Mouse (Mus musculus) ES-E14 (cell line): ENCODE measurements around the gene Srrm1. TPM values are rescaled to one million over a fixed set of nuclear protein-coding genes. Genes with fewer than 3 reads are reported as not detected.

Experiments used
- DNase-seq: peaks from one replicate; pipeline ENCODE4 v3.0.0-alpha.2; 2013; ENCODE audit warnings: low read depth, low spot score
- H3K27ac ChIP-seq: 2 replicates; pipeline ENCODE4 v1.5.1; 2012; ENCODE audit warnings: low read depth, mild to moderate bottlenecking, low read length, moderate library complexity, mixed read lengths; ENCODE audit not compliant: poor library complexity, insufficient read depth, severe bottlenecking
- H3K36me3 ChIP-seq: 2 replicates; pipeline ENCODE4 v1.6.1; 2012; ENCODE audit warnings: mild to moderate bottlenecking, low read length, moderate library complexity, mixed read lengths; ENCODE audit not compliant: control insufficient read depth, poor library complexity, insufficient read depth, severe bottlenecking
- H3K4me1 ChIP-seq, 2 experiments: fragments of 150-350 bp in 1 of 2; sonication (generic) in 1 of 2; 2 replicates each; pipeline ENCODE4 v1.6.1; 2012; ENCODE audit warnings: low read length in 2 of 2, mild to moderate bottlenecking in 1 of 2, mixed read lengths in 1 of 2; ENCODE audit not compliant: control insufficient read depth in 2 of 2, insufficient read depth in 2 of 2, poor library complexity in 1 of 2
- H3K4me3 ChIP-seq, 2 experiments: fragments of 150-350 bp in 1 of 2; sonication (generic) in 1 of 2; 2 replicates each; pipeline ENCODE4 v1.5.1; 2012; ENCODE audit warnings: low read length in 2 of 2, low read depth in 1 of 2, mild to moderate bottlenecking in 1 of 2, mixed read lengths in 1 of 2; ENCODE audit not compliant: insufficient read depth in 1 of 2, poor library complexity in 1 of 2, severe bottlenecking in 1 of 2
- H3K9ac ChIP-seq: 2 replicates; pipeline ENCODE4 v1.6.1; 2012; ENCODE audit warnings: low read depth, mild to moderate bottlenecking, low read length, mixed read lengths; ENCODE audit not compliant: poor library complexity, insufficient read depth, severe bottlenecking
- H3K9me3 ChIP-seq: fragments of 150-350 bp; sonication (generic); 2 replicates; pipeline ENCODE4 v1.6.1; 2012; ENCODE audit warnings: low read depth, mild to moderate bottlenecking, low read length; ENCODE audit not compliant: control insufficient read depth, insufficient read depth
- CHD2 ChIP-seq: IDR thresholded peaks from 2 replicates; pipeline ENCODE4 v1.6.1; 2014; ENCODE audit warnings: mild to moderate bottlenecking, low read depth, low read length, inconsistent platforms
- HCFC1 ChIP-seq: IDR thresholded peaks from 2 replicates; pipeline ENCODE4 v1.6.1; 2012; ENCODE audit warnings: low read length, inconsistent platforms, borderline replicate concordance; ENCODE audit not compliant: insufficient read depth
- MAFK ChIP-seq: IDR thresholded peaks from 2 replicates; pipeline ENCODE4 v1.6.1; 2014; ENCODE audit warnings: mild to moderate bottlenecking, low read depth, low read length, inconsistent platforms; ENCODE audit not compliant: insufficient read depth
- ZC3H11A ChIP-seq: IDR thresholded peaks from 2 replicates; pipeline ENCODE4 v1.6.1; 2012; ENCODE audit warnings: low read depth, mild to moderate bottlenecking, inconsistent platforms, low read length, borderline replicate concordance
- ZNF384 ChIP-seq: IDR thresholded peaks from 2 replicates; pipeline ENCODE4 v1.6.1; 2012; ENCODE audit warnings: low read depth, low read length, inconsistent platforms
- in situ Hi-C, 2 experiments: fragments of 600-800 bp; cut with MboI; formaldehyde crosslinking; loops; one replicate each; pipeline ENCODE4 v1.15.1; 2025; ENCODE audit warnings: low sequenced_read_pairs in 2 of 2, inconsistent platforms in 1 of 2; ENCODE audit not compliant: unreplicated experiment in 2 of 2
- total RNA-seq: library from RNA; depleted of rRNA; stranded (reverse); fragments of 300-350 nt; gene quantifications from 2 replicates; pipeline ENCODE4 v1.2.3, GENCODE M21; 2012

Srrm1 gene
- total RNA-seq, 1 experiment = 62.8 TPM

DNA sequence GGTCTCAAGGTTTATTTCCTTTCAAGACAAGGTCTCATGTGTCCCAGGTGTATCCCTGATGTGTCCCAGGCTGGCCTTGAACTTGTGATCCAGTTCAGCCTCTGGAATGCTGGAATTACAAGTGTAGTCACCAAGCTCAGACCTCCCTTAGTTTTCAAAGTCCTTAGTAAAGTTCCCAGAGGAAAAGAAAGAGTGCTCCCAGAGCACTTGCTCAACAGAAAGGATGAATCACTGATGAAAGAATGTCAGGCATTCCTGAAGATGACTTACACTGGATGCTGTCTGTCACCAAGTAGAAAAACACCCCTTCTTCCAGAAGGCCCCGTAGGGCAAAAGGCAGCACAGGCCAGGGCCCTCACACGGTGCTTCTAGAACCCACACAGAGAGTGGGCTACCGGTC lies 52.0 kb downstream of the Srrm1 start:
- Histone ChIP-seq H3K36me3 (no peaks in the 10 kb centered on the region), H3K9me3 (no peaks in the 10 kb centered on the region), H3K4me3 (no peak overlapping the region), H3K27ac (peak overlapping the region; percentile 99), H3K4me1 (peaks cover 16 to 48% of the 10 kb centered on the region in 2 experiments), H3K9ac (peak overlapping the region; percentile 75)
- in situ Hi-C loops = no loop called here
- no peak for DNase-seq
- TF ChIP-seq ZNF384 (no peak), MAFK (no peak), CHD2 (no peak)

DNA sequence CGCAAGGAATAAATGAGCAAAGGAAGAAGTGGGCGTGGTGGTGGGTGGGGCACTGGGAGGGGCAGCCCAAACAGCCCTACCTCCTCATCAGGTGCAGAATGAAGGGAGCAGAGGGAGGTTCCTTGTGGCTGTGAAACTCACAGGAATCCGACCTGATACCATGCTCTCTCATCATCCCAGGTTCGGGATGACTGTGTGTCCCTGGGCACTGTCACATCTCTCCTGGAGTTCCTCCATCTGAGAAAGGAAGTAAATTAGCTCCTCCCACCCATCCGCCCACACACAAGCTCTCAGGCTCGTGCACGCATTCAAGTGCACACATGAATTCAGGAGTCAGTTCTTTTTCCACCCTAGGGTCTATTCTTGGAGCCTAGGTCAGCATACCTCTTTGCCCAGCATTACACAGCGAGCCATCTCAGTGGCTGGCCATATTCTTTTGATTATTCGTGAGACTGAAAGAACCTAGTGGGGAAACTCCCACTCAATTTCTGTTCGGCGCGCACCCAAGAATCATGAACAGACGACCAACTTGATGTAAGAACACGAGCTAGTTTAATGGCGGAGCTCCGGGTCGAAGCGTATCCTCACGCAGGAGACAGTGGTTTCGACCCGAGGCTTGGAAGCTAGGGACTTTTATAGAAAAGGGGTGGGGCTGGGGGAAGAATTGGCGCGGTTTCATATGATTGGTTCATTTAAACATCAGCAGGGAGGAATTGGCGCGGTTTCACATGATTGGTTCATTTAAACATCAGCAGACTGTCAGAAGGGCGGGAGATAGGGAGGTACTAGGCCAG lies 52.7 kb downstream of the Srrm1 start:
- in situ Hi-C loops = no loop called here
- DNase-seq = no peak
- no peaks in the 10 kb centered on the region for H3K36me3 ChIP-seq
- peak overlapping the region; percentile 89 for H3K9ac ChIP-seq
- TF ChIP-seq MAFK = no peak
- TF ChIP-seq HCFC1 = 0 out of 2 replicates have a peak, but pooled peaks have one; percentile 8
- H3K4me3 ChIP-seq = peak overlapping the region; percentile 52 to 59
- peaks cover 16 to 43% of the 10 kb centered on the region in 2 experiments for H3K4me1 ChIP-seq
- H3K27ac ChIP-seq = peak overlapping the region; percentile 96
- no peaks in the 10 kb centered on the region for H3K9me3 ChIP-seq

DNA sequence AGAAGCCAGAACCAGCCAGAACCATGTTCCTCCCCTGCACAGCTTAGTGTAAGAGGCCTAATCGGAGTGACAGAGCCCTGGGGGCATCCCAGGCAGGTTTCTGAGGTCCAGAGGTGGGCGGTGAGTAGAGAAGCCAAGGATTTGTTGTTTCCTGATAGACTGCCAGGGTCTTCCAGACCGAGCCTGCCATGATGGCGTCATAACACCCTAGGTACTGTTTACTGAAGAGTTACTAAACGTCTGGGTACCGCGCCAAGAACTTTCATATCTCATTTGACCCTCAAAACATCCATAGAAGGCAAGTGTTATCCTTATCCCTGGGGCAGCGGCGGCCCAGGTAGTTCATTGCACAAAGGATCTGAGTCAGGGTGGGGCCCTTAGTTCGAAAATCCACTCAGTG lies 54.4 kb downstream of the Srrm1 start:
- no peak for DNase-seq
- no peak overlapping the region for H3K27ac ChIP-seq
- no peaks in the 10 kb centered on the region for H3K9me3 ChIP-seq
- H3K4me1 ChIP-seq = peaks cover 15 to 40% of the 10 kb centered on the region in 2 experiments
- H3K9ac ChIP-seq = 0 out of 2 replicates have a peak overlapping the region, but pooled peaks have one; percentile 20
- TF ChIP-seq ZNF384 (no peak), MAFK (no peak), ZC3H11A (no peak), HCFC1 (no peak)
- peak overlapping the region in 1 of 2 experiments; percentile 12; a peak in 1 of 4 replicates for H3K4me3 ChIP-seq
- no peaks in the 10 kb centered on the region for H3K36me3 ChIP-seq
- in situ Hi-C loops = no loop called here

DNA sequence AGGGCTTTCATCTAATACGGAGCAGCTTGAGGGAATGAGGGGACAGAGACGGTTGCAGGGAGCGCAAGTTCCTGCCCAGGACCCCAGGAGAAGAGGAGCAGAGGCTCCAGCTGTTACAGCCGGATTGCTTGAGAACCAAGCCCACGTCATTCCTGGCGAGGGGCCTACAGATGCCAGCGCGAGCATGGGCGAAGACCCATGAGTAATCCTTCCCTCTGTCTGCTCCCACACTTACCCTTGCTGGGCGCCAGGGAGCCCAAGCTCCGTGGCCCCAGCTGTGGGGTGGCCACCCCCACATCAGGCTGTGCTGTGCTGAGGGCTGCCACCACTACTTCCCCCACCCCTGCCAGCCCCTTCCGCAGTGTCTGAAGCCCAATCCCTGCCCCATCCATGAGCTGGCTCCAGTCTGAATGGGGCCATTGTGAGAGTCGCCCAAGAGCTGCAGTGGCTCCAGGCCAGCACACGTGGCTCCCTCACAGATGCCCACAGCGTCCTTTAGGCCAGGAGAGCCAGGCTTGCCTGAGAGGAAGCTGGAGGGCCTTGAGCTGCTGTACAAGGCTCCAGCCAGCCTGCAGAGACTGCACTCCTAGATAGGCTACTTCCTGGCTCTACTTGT lies 55.1 kb downstream of the Srrm1 start:
- no peak for TF ChIP-seq CHD2
- no peak for TF ChIP-seq MAFK
- no peak for TF ChIP-seq ZNF384
- no peak for TF ChIP-seq HCFC1
- no peak for TF ChIP-seq ZC3H11A
- Histone ChIP-seq H3K9me3 (no peaks in the 10 kb centered on the region), H3K4me1 (peaks cover 15 to 40% of the 10 kb centered on the region in 2 experiments), H3K9ac (peak overlapping the region; percentile 33; the same call in 1 of the 2 replicates), H3K27ac (no peak overlapping the region), H3K4me3 (peak overlapping the region; percentile 12 to 23; a peak in 3 of 4 replicates), H3K36me3 (no peaks in the 10 kb centered on the region)
- in situ Hi-C loops = no loop called here
- no peak for DNase-seq

DNA sequence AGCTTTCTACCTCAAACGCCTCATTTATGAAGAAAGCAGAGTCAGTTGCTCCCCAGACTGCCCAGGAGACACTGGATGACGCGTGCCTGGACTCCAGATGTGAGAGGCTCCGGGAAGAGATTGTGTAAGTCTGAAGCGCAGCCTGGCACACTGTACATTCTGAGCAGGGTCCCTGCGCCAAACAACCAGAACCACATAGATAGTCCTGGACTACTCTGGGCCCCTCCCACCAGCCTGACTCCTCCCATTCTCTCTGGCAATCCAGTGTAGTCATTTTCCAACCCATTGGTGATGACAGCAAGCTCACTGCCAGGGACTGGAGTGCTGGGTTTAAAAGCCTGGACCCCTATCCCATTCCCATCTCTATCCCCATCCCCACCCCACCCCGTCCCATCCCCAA lies 56.0 kb downstream of the Srrm1 start:
- DNase-seq = no peak
- H3K9ac ChIP-seq = no peak overlapping the region
- in situ Hi-C loops = no loop called here
- no peak for TF ChIP-seq CHD2
- TF ChIP-seq ZC3H11A = no peak
- no peak for TF ChIP-seq HCFC1
- no peak for TF ChIP-seq MAFK
- H3K4me1 ChIP-seq = peaks cover 15 to 32% of the 10 kb centered on the region in 2 experiments
- no peak overlapping the region for H3K4me3 ChIP-seq
- H3K36me3 ChIP-seq = no peaks in the 10 kb centered on the region
- H3K27ac ChIP-seq = no peak overlapping the region
- no peaks in the 10 kb centered on the region for H3K9me3 ChIP-seq
